Mouse (Mus musculus) neural tube, embryonic 11.5 days (tissue): ENCODE results near the gene Smad1. TPM values are rescaled to one million over a fixed set of nuclear protein-coding genes. Genes with fewer than 3 reads are reported as not detected.

Source experiments
- ATAC-seq: fragments of 200-750 bp; cut with Nextera tagmentation; 2 replicates; pipeline ENCODE4 v1.8.0; 2017; ENCODE audit warnings: moderate number of reproducible peaks, mild to moderate bottlenecking, moderate TSS enrichment, moderate library complexity; ENCODE audit not compliant: insufficient read depth, low FRiP score, low TSS enrichment
- DNase-seq: peaks from one replicate; pipeline ENCODE4 v3.0.0-alpha.2; 2015; ENCODE audit warnings: low spot score
- H3K27ac ChIP-seq: fragments of 300-500 bp; sonication (generic); 2 replicates; pipeline ENCODE4 v1.5.1; 2014; ENCODE audit warnings: low read depth, mild to moderate bottlenecking, low read length
- H3K27me3 ChIP-seq: fragments of 300-500 bp; sonication (generic); 2 replicates; pipeline ENCODE4 v1.6.1; 2014; ENCODE audit warnings: mild to moderate bottlenecking, low read length, mixed read lengths; ENCODE audit not compliant: control insufficient read depth, insufficient read depth
- H3K36me3 ChIP-seq: fragments of 300-500 bp; sonication (generic); 2 replicates; pipeline ENCODE4 v1.6.1; 2014; ENCODE audit warnings: mild to moderate bottlenecking, low read length, moderate library complexity, mixed read lengths; ENCODE audit not compliant: control insufficient read depth, insufficient read depth
- H3K4me1 ChIP-seq: fragments of 300-500 bp; sonication (generic); 2 replicates; pipeline ENCODE4 v1.6.1; 2014; ENCODE audit warnings: low read length, mixed read lengths; ENCODE audit not compliant: control insufficient read depth, insufficient read depth
- H3K4me2 ChIP-seq: fragments of 300-500 bp; sonication (generic); 2 replicates; pipeline ENCODE4 v1.6.1; 2014; ENCODE audit warnings: low read depth, mild to moderate bottlenecking, moderate library complexity
- H3K4me3 ChIP-seq: fragments of 300-500 bp; sonication (generic); 2 replicates; pipeline ENCODE4 v1.5.1; 2014; ENCODE audit warnings: low read depth, low read length
- H3K9ac ChIP-seq: fragments of 300-500 bp; sonication (generic); 2 replicates; pipeline ENCODE4 v1.6.1; 2014; ENCODE audit warnings: mild to moderate bottlenecking, low read length
- H3K9me3 ChIP-seq: fragments of 300-500 bp; sonication (generic); 2 replicates; pipeline ENCODE4 v1.6.1; 2016; ENCODE audit warnings: low read length; ENCODE audit not compliant: control insufficient read depth
- WGBS: fragments of 180-500 bp; shearing (Covaris S2); extraction: QIAGEN DNeasy Blood & Tissue Kit; methylation state at CpG from one replicate; pipeline ENCODE4 v1.1.7; 2014; 5-methylcytosine and 5-hydroxymethylcytosine counted together
- polyA plus RNA-seq: library from polyadenylated mRNA; unstranded; fragments of >200 nt; fragmentation: Nextera tagmentation; extraction: Ambion mirVana; gene quantifications from 2 replicates; pipeline ENCODE4 v1.2.1, GENCODE M21; 2014

Smad1 gene
- polyA plus RNA-seq, 1 experiment from 2014 or later, result 72.5 TPM

DNA sequence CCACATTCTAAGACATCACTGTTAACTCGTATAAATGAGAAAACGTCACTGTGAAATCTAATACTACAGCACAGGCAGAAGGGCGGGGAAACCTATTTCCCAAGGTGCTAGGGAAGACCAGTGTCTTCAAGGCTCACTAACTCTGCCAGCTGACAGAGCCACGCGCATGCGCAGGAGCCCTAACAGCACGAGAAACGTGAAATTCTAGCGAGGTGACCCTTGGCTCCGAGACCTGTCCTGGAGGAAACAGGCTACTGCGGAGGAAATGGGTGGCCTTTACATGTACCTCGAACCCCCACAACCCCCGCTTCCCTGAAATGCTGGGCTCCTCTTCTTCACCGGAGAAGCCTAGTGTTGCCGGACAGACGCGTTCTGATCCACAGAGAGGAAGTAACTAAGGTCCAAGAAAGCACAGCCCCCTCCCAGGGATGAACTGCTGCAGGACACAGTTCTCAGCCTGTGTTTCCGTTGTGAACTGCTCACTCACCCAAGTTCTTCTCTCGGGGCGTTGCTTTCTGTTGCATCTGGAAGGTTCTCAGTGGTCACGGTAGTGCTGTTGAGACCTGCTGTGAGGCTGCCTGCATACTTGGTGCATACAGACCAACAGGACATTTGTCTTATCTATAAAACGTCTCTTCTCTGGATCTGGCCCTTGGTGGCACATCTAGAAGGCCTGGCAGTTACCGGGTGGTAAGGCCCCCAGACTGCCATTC lies 10.1 kb downstream of the Smad1 start:
- Histone ChIP-seq H3K4me3 (no peak overlapping the region), H3K4me1 (peaks cover 12% of the 10 kb centered on the region), H3K4me2 (no peak overlapping the region), H3K27me3 (no peaks in the 10 kb centered on the region), H3K9me3 (no peaks in the 10 kb centered on the region), H3K9ac (no peak overlapping the region), H3K36me3 (peaks cover 3% of the 10 kb centered on the region; the same call in 1 of the 2 replicates), H3K27ac (no peak overlapping the region)
- 85% methylated on average over 23 of the region's 23 CpGs for WGBS
- DNase-seq (no peak), ATAC-seq (no peak)

GRCm38 (mm10) chr8:79386831-79387230 lies 12.5 kb downstream of the Smad1 start:
- WGBS, result 93% methylated on average over 5 of the region's 5 CpGs
- Histone ChIP-seq H3K9me3 (no peaks in the 10 kb centered on the region), H3K4me3 (no peak overlapping the region), H3K4me1 (peaks cover 21% of the 10 kb centered on the region), H3K27ac (no peak overlapping the region), H3K36me3 (peaks cover 3% of the 10 kb centered on the region; the same call in 1 of the 2 replicates), H3K4me2 (no peak overlapping the region), H3K9ac (no peak overlapping the region), H3K27me3 (no peaks in the 10 kb centered on the region)
- no peak for DNase-seq
- no peak for ATAC-seq

- H3K9me3 ChIP-seq, result no peaks in the 10 kb centered on the region
- no peak overlapping the region for H3K27ac ChIP-seq
- no peak overlapping the region for H3K4me3 ChIP-seq
Observed at GRCm38 (mm10) chr8:79386358-79386757, 13.0 kb downstream of the Smad1 start.

GRCm38 (mm10) chr8:79384276-79385271 lies 14.7 kb downstream of the Smad1 start:
- Histone ChIP-seq H3K4me2 (no peak overlapping the region; the same call in 1 of the 2 replicates), H3K27me3 (no peaks in the 10 kb centered on the region), H3K9ac (no peak overlapping the region), H3K4me1 (peaks cover 23% of the 10 kb centered on the region), H3K27ac (no peak overlapping the region), H3K9me3 (no peaks in the 10 kb centered on the region), H3K4me3 (no peak overlapping the region), H3K36me3 (peaks cover 3% of the 10 kb centered on the region; the same call in 1 of the 2 replicates)
- DNase-seq (no peak), ATAC-seq (no peak)
- WGBS, result 24% methylated on average over 25 of the region's 25 CpGs

More at GRCm38 (mm10) chr8:79386358-79386757, 13.0 kb downstream of the Smad1 start:
- DNase-seq (no peak), ATAC-seq (no peak)
- Histone ChIP-seq H3K4me2 (no peak overlapping the region), H3K27me3 (no peaks in the 10 kb centered on the region), H3K36me3 (peaks cover 3% of the 10 kb centered on the region; the same call in 1 of the 2 replicates), H3K4me1 (peaks cover 23% of the 10 kb centered on the region), H3K9ac (no peak overlapping the region)
- 74% methylated on average over 6 of the region's 6 CpGs for WGBS

GRCm38 (mm10) chr8:79382857-79383262 lies 16.5 kb downstream of the Smad1 start:
- Histone ChIP-seq H3K27ac (no peak overlapping the region), H3K9ac (no peak overlapping the region; the same call in 1 of the 2 replicates), H3K4me2 (0 out of 2 replicates have a peak overlapping the region, but pooled peaks have one; percentile 1), H3K9me3 (no peaks in the 10 kb centered on the region), H3K36me3 (no peaks in the 10 kb centered on the region), H3K4me3 (no peak overlapping the region), H3K4me1 (peaks cover 23% of the 10 kb centered on the region), H3K27me3 (no peaks in the 10 kb centered on the region)
- no peak for DNase-seq
- ATAC-seq, result no peak
- WGBS, result 13% methylated on average over 8 of the region's 8 CpGs

GRCm38 (mm10) chr8:79381771-79382170 lies 17.5 kb downstream of the Smad1 start:
- Histone ChIP-seq H3K36me3 (no peaks in the 10 kb centered on the region), H3K4me3 (no peak overlapping the region), H3K9ac (no peak overlapping the region), H3K9me3 (no peaks in the 10 kb centered on the region), H3K4me1 (peaks cover 23% of the 10 kb centered on the region), H3K4me2 (no peak overlapping the region), H3K27ac (no peak overlapping the region), H3K27me3 (no peaks in the 10 kb centered on the region)
- no peak for DNase-seq
- ATAC-seq, result no peak
- WGBS, result 55% methylated on average over 6 of the region's 6 CpGs

DNA sequence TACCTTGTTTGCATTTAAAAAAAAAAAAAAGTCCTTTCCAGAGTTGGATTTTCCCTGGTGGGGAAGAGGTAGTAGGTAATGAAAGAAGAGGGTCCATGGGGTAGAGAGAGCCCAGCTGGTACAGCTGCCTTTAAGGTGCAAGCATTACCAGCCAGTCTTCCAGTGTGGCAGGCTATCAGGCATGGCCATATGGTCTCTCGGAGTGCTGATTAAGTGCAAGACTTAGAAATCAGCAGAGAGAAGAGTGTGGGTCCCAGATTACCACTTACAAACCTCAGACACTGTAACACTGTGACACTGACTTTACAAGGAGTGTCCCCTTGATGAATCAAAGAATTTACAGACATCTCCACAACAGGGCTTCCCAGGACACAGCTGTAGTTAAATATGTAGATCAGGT lies 18.9 kb downstream of the Smad1 start:
- H3K4me3 ChIP-seq, result no peak overlapping the region
- H3K27me3 ChIP-seq, result no peaks in the 10 kb centered on the region
- no peak overlapping the region for H3K27ac ChIP-seq
- ATAC-seq (no peak), DNase-seq (no peak)
- peaks cover 24% of the 10 kb centered on the region for H3K4me1 ChIP-seq
- H3K4me2 ChIP-seq, result no peak overlapping the region
- no peak overlapping the region for H3K9ac ChIP-seq
- WGBS, result 52% methylated on average over 1 of the region's 1 CpGs
- H3K36me3 ChIP-seq, result no peaks in the 10 kb centered on the region
- no peaks in the 10 kb centered on the region for H3K9me3 ChIP-seq

- H3K4me2 ChIP-seq, result no peak overlapping the region
- DNase-seq (no peak), ATAC-seq (no peak)
- no peaks in the 10 kb centered on the region for H3K36me3 ChIP-seq
- H3K4me3 ChIP-seq, result no peak overlapping the region
- H3K4me1 ChIP-seq, result peaks cover 26% of the 10 kb centered on the region
- H3K9me3 ChIP-seq, result no peaks in the 10 kb centered on the region
- H3K27ac ChIP-seq, result no peak overlapping the region
- 71% methylated on average over 14 of the region's 14 CpGs for WGBS
- H3K27me3 ChIP-seq, result no peaks in the 10 kb centered on the region
- H3K9ac ChIP-seq, result no peak overlapping the region
Observed at GRCm38 (mm10) chr8:79379971-79380370, 19.3 kb downstream of the Smad1 start.
